Mouse (Mus musculus): Measurements from ENCODE around the gene Hrh3. TPM values are rescaled to one million over a fixed set of nuclear protein-coding genes. Genes with fewer than 3 reads are reported as not detected.

The Hrh3 gene
- total and polyA plus RNA-seq, 3 experiments: 0.11 TPM; not detected in 2

DNA sequence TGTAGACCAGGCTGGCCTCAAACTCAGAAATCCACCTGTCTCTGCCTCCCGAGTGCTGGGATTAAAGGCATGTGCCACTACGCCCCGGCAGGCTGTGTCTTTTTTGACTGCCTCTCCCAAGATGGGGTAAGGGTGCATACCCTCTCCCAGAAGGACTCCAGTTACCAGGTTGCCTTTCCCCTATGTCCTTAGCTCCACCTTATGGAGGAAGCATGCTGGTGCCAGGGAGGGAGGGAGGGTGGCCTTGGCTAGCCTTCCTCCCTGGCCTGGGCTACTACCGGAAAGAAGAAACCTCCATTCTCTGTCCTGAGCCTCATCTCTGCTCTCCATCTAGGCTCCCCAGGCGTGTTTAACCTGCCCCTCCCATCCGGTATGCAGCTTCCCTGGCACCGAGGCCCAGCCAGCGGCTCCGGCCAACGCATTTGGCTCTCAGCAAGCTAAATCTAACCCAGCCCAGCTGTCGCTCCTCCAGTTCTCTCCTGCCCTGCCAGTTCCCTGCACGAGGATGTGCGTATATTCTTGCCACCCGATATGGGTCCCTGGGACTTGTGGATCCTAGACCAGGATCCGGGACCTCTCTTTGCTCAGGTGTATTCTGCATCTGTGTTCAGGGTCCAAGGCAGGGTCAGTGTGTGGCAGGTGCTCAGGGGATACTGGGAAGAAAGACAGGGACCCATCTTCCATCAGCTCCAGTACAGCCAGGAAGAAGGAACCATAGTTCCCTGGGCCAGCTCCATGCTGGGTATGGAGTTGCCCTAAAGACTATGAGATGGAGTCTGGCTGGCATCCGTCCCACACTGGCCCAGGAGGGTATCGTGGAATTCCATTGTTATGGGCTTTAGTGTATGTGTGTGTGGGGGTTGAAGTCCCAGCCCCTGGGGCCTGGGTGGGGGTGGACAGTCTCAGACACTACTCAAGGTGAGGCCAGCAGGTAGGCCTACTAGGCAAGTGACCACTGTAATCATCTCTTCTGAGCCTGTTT lies 9.9 kb upstream of the Hrh3 start:
- Histone ChIP-seq H3K36me3 (replicated peaks) (no peaks in the 10 kb centered on the region), H3K27me3 (ENCODE audit: insufficient read depth, low read length) (peaks cover 83% of the 10 kb centered on the region), H3K4me3 (ENCODE audit: low read depth, low read length) (no peak overlapping the region), H3K9me3 (replicated peaks) (no peaks in the 10 kb centered on the region), H3K4me1 (ENCODE audit: insufficient read depth, low read depth, low read length) (peaks cover 35% of the 10 kb centered on the region)
- no peak for ATAC-seq (ENCODE audit: extremely low read depth, insufficient number of reproducible peaks, low FRiP score, poor library complexity, severe bottlenecking)
- no peak for DNase-seq (ENCODE audit: low spot score)
- no peak for TF ChIP-seq POLR2AphosphoS5 (IDR thresholded peaks at IDR 0.05; ENCODE audit: insufficient replicate concordance, low read depth, low read length)
- no peak for TF ChIP-seq GATA2 (IDR thresholded peaks at IDR 0.05; ENCODE audit: borderline replicate concordance, low read depth, low read length)
- no peak for TF ChIP-seq GATA1 (IDR thresholded peaks at IDR 0.05; ENCODE audit: borderline replicate concordance, low read length)

DNA sequence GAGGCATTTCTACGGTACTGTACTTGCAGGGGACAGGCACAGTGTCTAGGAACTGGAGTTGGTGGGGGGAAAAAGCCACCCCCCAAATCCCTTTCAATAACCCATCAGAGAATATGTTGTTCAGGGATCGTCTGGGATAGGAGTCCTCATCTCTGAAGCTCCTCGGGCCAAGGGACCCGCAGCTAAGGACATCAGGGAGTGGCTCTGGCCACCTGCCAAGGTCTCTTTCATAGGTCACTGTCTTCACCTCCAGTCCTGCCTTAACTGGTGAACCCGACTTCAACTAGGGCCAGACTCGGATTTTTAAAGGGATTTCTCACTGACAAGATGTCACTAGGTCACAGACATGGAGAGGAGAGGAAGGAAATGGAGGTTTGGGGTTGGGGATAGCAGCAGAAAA lies 4.0 kb upstream of the Hrh3 start:
- peaks cover 21% of the 10 kb centered on the region for H3K4me1 ChIP-seq (ENCODE audit: insufficient read depth, low read depth, low read length)

DNA sequence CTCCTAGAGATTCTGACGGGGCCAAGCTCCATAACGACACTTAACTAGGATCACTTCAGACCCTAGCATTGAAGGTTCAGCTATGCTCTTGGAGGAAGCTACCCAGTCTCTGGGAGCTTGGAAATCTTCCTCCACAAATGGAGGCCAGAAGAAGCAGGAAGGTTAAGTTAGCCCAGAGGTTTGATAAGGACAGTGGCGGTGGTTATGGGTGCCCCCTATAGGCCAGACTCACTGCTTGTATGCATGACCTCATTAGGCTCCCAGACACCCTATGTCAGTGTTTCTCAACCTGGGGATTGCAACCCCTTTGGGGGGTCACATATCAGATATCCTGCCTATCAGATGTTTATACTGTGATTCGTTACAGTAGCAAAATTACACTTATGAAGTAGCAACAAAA lies 2.8 kb upstream of the Hrh3 start:
- Histone ChIP-seq H3K4me3 (ENCODE audit: low read depth, low read length) (no peak overlapping the region), H3K36me3 (replicated peaks) (no peaks in the 10 kb centered on the region), H3K27me3 (ENCODE audit: insufficient read depth, low read length) (peaks cover 81% of the 10 kb centered on the region), H3K4me1 (ENCODE audit: insufficient read depth, low read depth, low read length) (peaks cover 21% of the 10 kb centered on the region), H3K9me3 (replicated peaks) (no peaks in the 10 kb centered on the region)
- DNase-seq (ENCODE audit: low spot score) (no peak), ATAC-seq (ENCODE audit: extremely low read depth, insufficient number of reproducible peaks, low FRiP score, poor library complexity, severe bottlenecking) (no peak)
- TF ChIP-seq CTCF (IDR thresholded peaks at IDR 0.05; ENCODE audit: low read depth, low read length) (no peak), POLR2AphosphoS5 (IDR thresholded peaks at IDR 0.05; ENCODE audit: insufficient replicate concordance, low read depth, low read length) (no peak), TAL1 (conservative IDR thresholded peaks at IDR 0.05; ENCODE audit: low read depth, low read length) (no peak), GATA1 (IDR thresholded peaks at IDR 0.05; ENCODE audit: borderline replicate concordance, low read length) (no peak), GATA2 (IDR thresholded peaks at IDR 0.05; ENCODE audit: borderline replicate concordance, low read depth, low read length) (no peak)

More for the DNA sequence above, 4.0 kb upstream of the Hrh3 start:
- Histone ChIP-seq H3K9me3 (replicated peaks) (no peaks in the 10 kb centered on the region), H3K4me3 (ENCODE audit: low read depth, low read length) (no peak overlapping the region), H3K27me3 (ENCODE audit: insufficient read depth, low read length) (peaks cover 80% of the 10 kb centered on the region), H3K36me3 (replicated peaks) (no peaks in the 10 kb centered on the region)
- no peak for DNase-seq (ENCODE audit: low spot score)
- no peak for ATAC-seq (ENCODE audit: extremely low read depth, insufficient number of reproducible peaks, low FRiP score, poor library complexity, severe bottlenecking)
- TF ChIP-seq POLR2AphosphoS5 (IDR thresholded peaks at IDR 0.05; ENCODE audit: insufficient replicate concordance, low read depth, low read length) (no peak), GATA2 (IDR thresholded peaks at IDR 0.05; ENCODE audit: borderline replicate concordance, low read depth, low read length) (no peak), CTCF (IDR thresholded peaks at IDR 0.05; ENCODE audit: low read depth, low read length) (no peak), TAL1 (conservative IDR thresholded peaks at IDR 0.05; ENCODE audit: low read depth, low read length) (no peak), GATA1 (IDR thresholded peaks at IDR 0.05; ENCODE audit: borderline replicate concordance, low read length) (no peak)

DNA sequence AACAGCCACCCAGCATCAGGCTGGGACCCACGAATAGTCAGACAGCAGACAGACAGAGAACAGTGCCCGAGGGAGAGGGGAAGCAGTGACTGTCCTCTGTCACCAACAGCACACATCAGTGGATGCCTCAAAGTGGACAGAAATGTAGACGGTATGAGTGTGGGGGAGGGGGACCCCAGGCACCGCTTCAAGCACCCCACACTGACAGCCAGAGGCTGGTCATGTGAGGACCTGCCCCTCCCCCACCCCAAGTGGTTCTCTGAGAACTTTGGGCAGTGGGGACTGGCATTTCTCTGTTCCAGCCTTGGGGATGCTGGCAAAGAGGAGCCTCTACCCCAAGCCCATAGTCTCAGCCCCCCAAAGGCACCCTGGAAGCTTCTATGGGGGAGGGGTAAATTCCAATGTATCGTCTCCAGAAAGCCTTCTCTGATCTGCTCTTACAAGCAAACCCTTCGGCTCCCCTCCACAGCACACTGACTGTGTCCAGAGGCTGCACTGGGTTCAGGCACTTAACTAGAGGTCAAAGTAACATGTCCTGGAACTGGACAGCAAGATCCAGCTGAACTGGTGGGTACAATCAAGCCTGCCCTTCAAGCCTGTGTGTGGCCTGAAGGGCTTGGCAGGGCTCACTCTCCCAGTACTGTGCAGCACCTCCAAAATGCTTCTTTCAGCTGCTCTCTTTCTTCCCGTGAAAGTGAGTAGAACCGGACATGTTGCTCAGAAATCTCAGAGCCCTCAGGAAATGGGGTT lies 1.3 kb upstream of the Hrh3 start:
- H3K4me1 ChIP-seq (ENCODE audit: insufficient read depth, low read depth, low read length): peaks cover 21% of the 10 kb centered on the region
- H3K27me3 ChIP-seq (ENCODE audit: insufficient read depth, low read length): peaks cover 81% of the 10 kb centered on the region
- no peak overlapping the region for H3K4me3 ChIP-seq (ENCODE audit: low read depth, low read length)
- no peaks in the 10 kb centered on the region for H3K9me3 ChIP-seq (replicated peaks)
- TF ChIP-seq CTCF (IDR thresholded peaks at IDR 0.05; ENCODE audit: low read depth, low read length): no peak
- no peak for TF ChIP-seq POLR2AphosphoS5 (IDR thresholded peaks at IDR 0.05; ENCODE audit: insufficient replicate concordance, low read depth, low read length)
- no peak for TF ChIP-seq TAL1 (conservative IDR thresholded peaks at IDR 0.05; ENCODE audit: low read depth, low read length)
- no peak for TF ChIP-seq GATA2 (IDR thresholded peaks at IDR 0.05; ENCODE audit: borderline replicate concordance, low read depth, low read length)
- TF ChIP-seq GATA1 (IDR thresholded peaks at IDR 0.05; ENCODE audit: borderline replicate concordance, low read length): no peak
- no peak for DNase-seq (ENCODE audit: low spot score)
- ATAC-seq (ENCODE audit: extremely low read depth, insufficient number of reproducible peaks, low FRiP score, poor library complexity, severe bottlenecking): no peak
- H3K36me3 ChIP-seq (replicated peaks): no peaks in the 10 kb centered on the region

DNA sequence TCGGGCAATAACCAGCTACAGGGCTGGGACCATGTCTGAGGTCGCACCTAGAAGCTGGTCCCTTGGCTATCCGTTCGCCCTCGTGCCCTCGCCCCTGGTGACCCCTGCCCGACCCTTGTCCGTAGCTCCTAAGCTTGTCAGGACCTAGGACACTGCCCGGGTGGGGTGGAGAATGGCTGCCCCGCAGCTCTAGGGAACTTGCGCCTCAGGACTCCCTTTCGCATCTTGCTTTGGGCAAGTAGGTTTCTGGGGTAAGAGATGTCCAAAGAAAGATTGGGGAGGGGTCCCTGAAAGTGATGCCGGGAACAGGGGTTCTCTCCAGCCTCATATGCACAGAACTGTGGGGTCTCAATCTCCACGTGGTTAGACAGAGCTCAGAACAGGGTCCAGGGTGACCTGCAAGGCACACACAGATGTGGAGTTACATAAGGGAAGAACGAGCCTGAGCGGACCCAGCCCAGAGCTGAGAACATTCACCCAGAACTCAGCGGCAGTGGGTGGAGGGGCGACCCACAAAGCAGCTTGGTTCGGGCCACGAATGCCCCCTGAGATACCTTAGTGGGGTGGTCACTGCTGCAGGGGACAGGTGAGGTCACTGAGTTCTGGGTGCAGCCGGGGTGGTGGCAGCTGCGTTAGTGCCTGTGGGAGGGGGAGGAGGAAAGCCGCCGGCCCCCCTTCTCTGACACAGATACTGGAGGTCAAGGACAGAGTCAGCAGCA lies 530 bp upstream of the Hrh3 start:
- Histone ChIP-seq H3K9me3 (replicated peaks) (no peaks in the 10 kb centered on the region), H3K36me3 (replicated peaks) (no peaks in the 10 kb centered on the region), H3K4me3 (ENCODE audit: low read depth, low read length) (peak overlapping the region; percentile 65; the same call in 1 of the 2 replicates), H3K4me1 (ENCODE audit: insufficient read depth, low read depth, low read length) (peaks cover 21% of the 10 kb centered on the region), H3K27me3 (ENCODE audit: insufficient read depth, low read length) (peaks cover 81% of the 10 kb centered on the region)
- TF ChIP-seq POLR2AphosphoS5 (IDR thresholded peaks at IDR 0.05; ENCODE audit: insufficient replicate concordance, low read depth, low read length) (no peak), TAL1 (conservative IDR thresholded peaks at IDR 0.05; ENCODE audit: low read depth, low read length) (no peak), GATA1 (IDR thresholded peaks at IDR 0.05; ENCODE audit: borderline replicate concordance, low read length) (no peak), GATA2 (IDR thresholded peaks at IDR 0.05; ENCODE audit: borderline replicate concordance, low read depth, low read length) (no peak), CTCF (IDR thresholded peaks at IDR 0.05; ENCODE audit: low read depth, low read length) (no peak)
- ATAC-seq (ENCODE audit: extremely low read depth, insufficient number of reproducible peaks, low FRiP score, poor library complexity, severe bottlenecking) (no peak), DNase-seq (ENCODE audit: low spot score) (no peak)
